Mouse (Mus musculus) neural tube, embryonic 15.5 days (tissue): Measurements from ENCODE around the gene Cinp. TPM values are rescaled to one million over a fixed set of nuclear protein-coding genes. Genes with fewer than 3 reads are reported as not detected.

Experiments used
- ATAC-seq: fragments of 200-750 bp; cut with Nextera tagmentation; 2 replicates; pipeline ENCODE4 v1.8.0; 2017; ENCODE audit warnings: mild to moderate bottlenecking, moderate TSS enrichment, moderate library complexity; ENCODE audit not compliant: low FRiP score
- H3K27ac ChIP-seq: fragments of 300-500 bp; sonication (generic); replicated peaks from 2 replicates; pipeline ENCODE4 v1.5.1; 2015; ENCODE audit warnings: mild to moderate bottlenecking, inconsistent platforms
- H3K27me3 ChIP-seq: fragments of 300-500 bp; sonication (generic); replicated peaks from 2 replicates; pipeline ENCODE4 v1.6.1; 2015; ENCODE audit warnings: inconsistent platforms
- H3K36me3 ChIP-seq: fragments of 300-500 bp; sonication (generic); 2 replicates; pipeline ENCODE4 v1.6.1; 2015; ENCODE audit warnings: inconsistent platforms
- H3K4me1 ChIP-seq: fragments of 300-500 bp; sonication (generic); 2 replicates; pipeline ENCODE4 v1.6.1; 2015; ENCODE audit warnings: inconsistent platforms
- H3K4me2 ChIP-seq: fragments of 300-500 bp; sonication (generic); 2 replicates; pipeline ENCODE4 v1.6.1; 2015; ENCODE audit warnings: inconsistent platforms, mild to moderate bottlenecking, moderate library complexity
- H3K4me3 ChIP-seq: fragments of 300-500 bp; sonication (generic); replicated peaks from 2 replicates; pipeline ENCODE4 v1.5.1; 2015; ENCODE audit warnings: mild to moderate bottlenecking, inconsistent platforms
- H3K9ac ChIP-seq: fragments of 300-500 bp; sonication (generic); replicated peaks from 2 replicates; pipeline ENCODE4 v1.6.1; 2015; ENCODE audit warnings: mild to moderate bottlenecking, inconsistent platforms
- H3K9me3 ChIP-seq: fragments of 300-500 bp; sonication (generic); replicated peaks from 2 replicates; pipeline ENCODE4 v1.6.1; 2016; ENCODE audit warnings: inconsistent platforms
- WGBS: fragments of 180-500 bp; shearing (Covaris S2); methylation state at CpG from one replicate; pipeline ENCODE4 v1.1.7; 2015; ENCODE audit warnings: mixed read lengths; 5-methylcytosine and 5-hydroxymethylcytosine counted together
- polyA plus RNA-seq: library from polyadenylated mRNA; unstranded; fragments of >200 nt; fragmentation: Nextera tagmentation; extraction: Ambion mirVana; gene quantifications from 2 replicates; pipeline ENCODE4 v1.2.1, GENCODE M21; 2015

The Cinp gene
- polyA plus RNA-seq, 1 experiment from 2014 or later, result 87.6 TPM

DNA sequence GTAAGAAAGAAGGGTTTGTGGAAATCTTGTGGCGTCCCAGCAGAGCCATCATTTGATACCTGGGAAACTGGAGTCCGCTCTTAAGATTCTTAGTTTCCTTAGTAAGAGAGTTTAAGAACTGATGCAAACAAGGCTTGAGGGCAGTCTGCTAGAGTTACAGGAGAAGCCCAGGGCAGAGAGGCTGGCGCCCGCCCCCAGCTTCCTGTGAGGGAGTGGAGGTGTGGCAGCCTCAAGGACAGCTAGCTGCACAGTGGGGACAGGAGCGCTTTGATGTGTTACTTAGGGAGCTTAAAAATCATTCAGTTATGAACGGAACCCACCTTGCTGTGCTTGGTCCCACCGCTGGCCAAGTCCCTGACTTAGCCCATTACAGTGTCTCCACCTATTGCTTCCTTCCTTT, 31.7 kb downstream of the Cinp start:
- Histone ChIP-seq H3K9me3 (no peaks in the 10 kb centered on the region), H3K27ac (no peak overlapping the region), H3K36me3 (peaks cover 36% of the 10 kb centered on the region), H3K4me1 (no peaks in the 10 kb centered on the region), H3K4me2 (no peak overlapping the region), H3K9ac (no peak overlapping the region), H3K27me3 (no peaks in the 10 kb centered on the region), H3K4me3 (no peak overlapping the region)
- no peak for ATAC-seq
- 92% methylated on average over 7 of the region's 7 CpGs for WGBS

DNA sequence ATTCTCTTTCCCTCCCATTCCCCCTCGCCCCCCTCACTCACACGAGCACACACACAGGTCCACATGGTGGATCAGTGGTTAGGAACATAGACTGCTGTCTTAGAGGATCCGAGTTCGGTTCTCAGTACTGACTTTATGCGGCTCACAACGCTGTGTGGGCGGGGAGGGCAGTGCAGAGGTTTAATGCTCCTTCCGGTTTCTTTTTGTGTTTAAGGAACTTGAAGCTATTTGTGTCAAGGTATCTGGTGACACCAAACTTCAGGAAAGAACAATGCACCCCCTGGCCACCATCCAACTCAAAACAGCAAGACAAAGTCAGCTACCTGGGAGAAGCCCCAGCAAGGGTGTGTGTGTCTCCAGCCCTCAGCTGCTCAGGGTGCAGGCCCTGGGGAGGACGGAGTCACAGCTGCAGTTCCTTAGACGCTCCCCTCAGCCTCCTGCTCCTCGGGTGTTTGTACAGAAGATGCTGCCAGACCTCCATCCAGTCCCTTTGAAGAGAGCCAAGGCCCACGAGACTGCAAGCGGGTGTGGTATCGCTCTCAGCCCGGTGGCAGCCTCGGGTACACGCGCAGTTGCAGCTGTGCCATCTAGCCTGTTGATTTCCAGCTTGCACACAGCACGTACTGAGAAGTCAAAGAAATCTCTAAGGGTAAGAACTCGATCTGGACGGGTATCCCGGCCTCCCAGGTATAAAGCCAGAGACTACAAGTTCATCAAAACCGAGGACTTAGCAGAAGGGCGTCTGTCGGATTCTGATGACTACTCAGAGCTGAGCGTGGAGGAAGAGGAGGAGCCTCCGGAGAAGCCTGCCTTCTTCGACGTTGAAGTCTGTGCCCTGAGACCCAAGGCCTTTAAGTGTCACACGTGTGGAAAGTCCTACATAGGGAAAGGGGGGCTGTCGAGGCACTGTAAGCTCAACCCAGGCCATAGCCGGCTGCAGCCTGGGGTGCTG, 33.9 kb downstream of the Cinp start:
- no peak overlapping the region for H3K4me3 ChIP-seq
- H3K4me1 ChIP-seq, result peaks cover 12% of the 10 kb centered on the region
- 89% methylated on average over 32 of the region's 32 CpGs for WGBS
- no peaks in the 10 kb centered on the region for H3K9me3 ChIP-seq
- no peaks in the 10 kb centered on the region for H3K27me3 ChIP-seq
- H3K9ac ChIP-seq, result no peak overlapping the region
- ATAC-seq, result no peak
- no peak overlapping the region for H3K4me2 ChIP-seq
- H3K36me3 ChIP-seq, result peaks cover 25% of the 10 kb centered on the region
- H3K27ac ChIP-seq, result no peak overlapping the region

DNA sequence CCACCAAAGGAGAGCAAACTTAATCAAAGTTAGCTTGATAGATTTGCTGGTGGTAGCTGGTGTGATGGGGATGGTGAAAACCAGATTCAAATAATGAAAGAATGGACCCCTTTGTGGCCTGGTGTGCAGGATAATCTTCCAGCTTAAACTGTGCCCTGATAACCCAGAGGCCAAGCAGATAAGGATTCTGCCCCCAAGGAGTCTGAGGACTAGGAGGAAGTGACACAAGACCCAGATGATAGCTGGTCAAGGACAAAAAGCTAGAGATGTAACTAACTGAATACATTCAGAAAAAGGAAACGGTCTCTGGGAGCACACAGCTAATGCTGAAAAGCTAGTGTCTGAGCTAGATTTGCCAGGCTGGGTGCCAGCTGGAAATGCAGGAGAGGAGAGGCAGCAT, 37.0 kb downstream of the Cinp start:
- Histone ChIP-seq H3K4me2 (no peak overlapping the region), H3K27ac (no peak overlapping the region), H3K4me1 (peaks cover 16% of the 10 kb centered on the region), H3K9me3 (no peaks in the 10 kb centered on the region), H3K27me3 (0 out of 2 replicates have a peak, but pooled peaks cover 3% of the 10 kb centered on the region), H3K4me3 (no peak overlapping the region), H3K9ac (no peak overlapping the region), H3K36me3 (peaks cover 21% of the 10 kb centered on the region)
- 94% methylated on average over 1 of the region's 1 CpGs for WGBS
- ATAC-seq, result no peak

DNA sequence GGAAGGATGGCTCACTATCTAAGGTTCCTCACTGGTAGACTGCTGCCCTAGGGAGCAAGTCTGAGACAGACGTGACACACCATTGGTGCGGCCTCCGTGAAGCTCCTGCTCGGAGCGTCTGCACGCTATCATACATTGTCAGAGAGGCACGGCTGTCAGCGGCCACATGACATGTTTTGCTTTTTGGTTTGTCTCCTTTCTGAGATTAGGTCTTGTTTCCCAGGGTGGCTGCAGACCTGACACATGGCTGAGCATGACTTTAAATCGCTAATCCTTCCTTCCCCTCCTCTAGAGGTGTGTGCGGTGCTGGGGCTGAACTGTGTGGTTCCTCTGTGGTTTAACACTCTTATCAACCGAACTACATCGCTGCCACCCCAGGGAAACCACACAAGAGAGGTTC, 37.5 kb downstream of the Cinp start:
- H3K4me1 ChIP-seq, result peaks cover 16% of the 10 kb centered on the region
- H3K27ac ChIP-seq, result no peak overlapping the region
- peaks cover 8% of the 10 kb centered on the region; the same call in 1 of the 2 replicates for H3K27me3 ChIP-seq
- no peaks in the 10 kb centered on the region for H3K9me3 ChIP-seq
- peaks cover 17% of the 10 kb centered on the region for H3K36me3 ChIP-seq
- H3K4me3 ChIP-seq, result no peak overlapping the region
- peak overlapping the region; percentile 83 for H3K4me2 ChIP-seq
- no peak for ATAC-seq
- H3K9ac ChIP-seq, result no peak overlapping the region
- 85% methylated on average over 12 of the region's 12 CpGs for WGBS

DNA sequence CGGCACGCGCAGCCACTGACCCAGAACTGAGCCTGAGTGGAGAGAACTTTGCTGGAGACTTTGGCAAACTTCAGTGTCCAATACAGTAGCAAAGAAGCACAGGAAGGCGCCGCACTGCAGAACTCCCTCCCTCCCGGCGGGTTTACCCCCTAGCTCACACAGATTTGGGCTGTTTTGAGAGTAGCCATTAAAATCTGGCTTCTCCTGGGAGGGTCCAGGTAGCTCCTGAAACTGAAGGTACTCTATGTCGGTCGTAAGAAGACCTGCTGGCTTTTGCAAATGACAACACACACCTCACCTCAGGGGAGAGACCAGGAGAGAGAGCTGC, 38.1 kb downstream of the Cinp start:
- Histone ChIP-seq H3K27me3 (peaks cover 13% of the 10 kb centered on the region), H3K27ac (peak overlapping the region; percentile 79), H3K9ac (peak overlapping the region; percentile 81), H3K4me3 (peak overlapping the region; percentile 88), H3K36me3 (peaks cover 12% of the 10 kb centered on the region), H3K4me1 (peaks cover 20% of the 10 kb centered on the region), H3K9me3 (no peaks in the 10 kb centered on the region), H3K4me2 (peak overlapping the region; percentile 83)
- WGBS, result 17% methylated on average over 9 of the region's 9 CpGs
- peak; percentile 11; the same call in 1 of the 2 replicates for ATAC-seq

DNA sequence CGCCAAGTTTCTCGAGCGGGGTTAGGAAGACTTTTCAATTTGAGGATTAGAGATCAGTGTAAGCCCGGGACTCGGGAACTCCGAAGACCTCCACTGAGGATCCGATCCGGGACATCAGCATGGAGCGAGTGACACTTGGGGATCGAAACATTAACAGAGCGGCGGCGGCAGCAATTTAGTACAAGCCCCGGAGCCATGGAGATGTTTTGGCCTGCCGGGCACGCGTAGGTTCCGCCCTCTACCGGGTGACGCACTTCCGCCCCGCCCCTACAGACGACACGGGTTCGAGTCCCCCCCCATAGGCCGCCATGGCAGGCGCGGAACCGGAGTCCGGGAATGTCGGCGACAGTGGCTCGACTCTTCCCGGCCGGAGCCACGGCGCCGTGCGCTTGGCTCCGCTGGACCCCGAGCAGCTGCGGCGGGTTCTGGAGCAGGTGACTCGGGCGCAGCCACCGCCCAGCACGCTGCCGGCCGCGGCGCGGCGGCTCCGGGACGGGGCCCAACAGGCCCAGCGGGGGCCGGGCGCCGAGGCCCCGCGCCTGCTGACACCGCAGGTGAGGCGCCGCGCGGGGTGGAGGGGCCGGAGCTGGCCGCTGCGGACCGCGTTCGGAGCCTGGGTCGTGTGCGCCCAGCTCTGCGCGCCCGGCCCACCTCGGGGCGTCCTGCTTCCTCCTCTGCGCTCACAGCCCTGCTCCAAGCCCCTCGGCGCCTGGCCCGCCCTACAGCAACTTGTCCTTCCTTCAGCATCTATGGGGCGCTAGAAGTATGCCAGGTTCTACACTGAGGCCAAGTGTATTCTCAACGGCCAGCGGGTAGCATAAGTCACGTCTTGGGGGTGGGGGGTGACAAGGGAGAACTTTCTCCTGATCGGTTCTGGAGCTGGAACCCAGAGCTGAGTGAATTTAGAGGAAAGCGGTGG, 38.7 kb downstream of the Cinp start, which contains the start of gene Zfp839:
TSS of gene Zfp839 (plus strand) at position 244 of the 919 bp plus-strand sequence.
- peaks cover 17% of the 10 kb centered on the region for H3K27me3 ChIP-seq
- H3K36me3 ChIP-seq, result peaks cover 6% of the 10 kb centered on the region
- peak; percentile 91 for ATAC-seq
- H3K4me1 ChIP-seq, result peaks cover 26% of the 10 kb centered on the region
- H3K27ac ChIP-seq, result peak within 1 kb of the TSS; percentile 79
- H3K4me2 ChIP-seq, result peak within 1 kb of the TSS; percentile 83
- under 1% methylated on average over 88 of the region's 89 CpGs for WGBS
- peak within 1 kb of the TSS; percentile 88 for H3K4me3 ChIP-seq
- no peaks in the 10 kb centered on the region for H3K9me3 ChIP-seq
- H3K9ac ChIP-seq, result peak within 1 kb of the TSS; percentile 81

DNA sequence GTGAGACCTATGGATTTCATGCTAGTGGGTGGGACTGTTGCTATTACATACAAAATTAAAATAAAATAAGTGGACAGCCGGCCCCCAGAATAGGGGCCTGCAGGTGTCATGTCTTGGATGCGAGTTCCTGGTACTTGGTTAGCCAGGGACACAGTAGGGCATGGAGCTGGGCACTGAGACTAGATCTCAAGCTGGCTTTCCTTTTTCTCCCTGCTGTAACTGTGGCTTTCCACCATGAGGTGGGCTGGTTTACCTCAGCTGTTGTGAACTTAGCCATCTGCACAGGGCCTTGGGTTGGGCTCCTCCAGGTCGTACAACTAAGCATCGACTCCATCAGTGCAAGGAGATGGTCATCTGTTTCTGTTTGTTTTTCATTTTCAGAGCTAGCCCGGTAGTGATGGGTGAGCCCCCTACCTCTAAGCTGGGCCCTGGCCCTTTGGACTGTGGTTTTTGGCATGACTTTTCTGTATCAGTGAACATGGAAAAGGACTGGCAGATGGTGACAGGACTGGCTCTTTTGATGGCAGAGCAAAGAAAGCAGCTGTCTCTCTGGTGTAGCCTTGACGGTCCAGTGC, 42.7 kb downstream of the Cinp start:
- Histone ChIP-seq H3K27ac (no peak overlapping the region), H3K4me2 (peak overlapping the region; percentile 65), H3K4me3 (peak overlapping the region; percentile 41; the same call in 1 of the 2 replicates), H3K9ac (peak overlapping the region; percentile 24; the same call in 1 of the 2 replicates), H3K27me3 (peaks cover 32% of the 10 kb centered on the region), H3K36me3 (no peaks in the 10 kb centered on the region), H3K4me1 (peaks cover 36% of the 10 kb centered on the region), H3K9me3 (no peaks in the 10 kb centered on the region)
- ATAC-seq, result no peak
- WGBS, result 71% methylated on average over 6 of the region's 6 CpGs

DNA sequence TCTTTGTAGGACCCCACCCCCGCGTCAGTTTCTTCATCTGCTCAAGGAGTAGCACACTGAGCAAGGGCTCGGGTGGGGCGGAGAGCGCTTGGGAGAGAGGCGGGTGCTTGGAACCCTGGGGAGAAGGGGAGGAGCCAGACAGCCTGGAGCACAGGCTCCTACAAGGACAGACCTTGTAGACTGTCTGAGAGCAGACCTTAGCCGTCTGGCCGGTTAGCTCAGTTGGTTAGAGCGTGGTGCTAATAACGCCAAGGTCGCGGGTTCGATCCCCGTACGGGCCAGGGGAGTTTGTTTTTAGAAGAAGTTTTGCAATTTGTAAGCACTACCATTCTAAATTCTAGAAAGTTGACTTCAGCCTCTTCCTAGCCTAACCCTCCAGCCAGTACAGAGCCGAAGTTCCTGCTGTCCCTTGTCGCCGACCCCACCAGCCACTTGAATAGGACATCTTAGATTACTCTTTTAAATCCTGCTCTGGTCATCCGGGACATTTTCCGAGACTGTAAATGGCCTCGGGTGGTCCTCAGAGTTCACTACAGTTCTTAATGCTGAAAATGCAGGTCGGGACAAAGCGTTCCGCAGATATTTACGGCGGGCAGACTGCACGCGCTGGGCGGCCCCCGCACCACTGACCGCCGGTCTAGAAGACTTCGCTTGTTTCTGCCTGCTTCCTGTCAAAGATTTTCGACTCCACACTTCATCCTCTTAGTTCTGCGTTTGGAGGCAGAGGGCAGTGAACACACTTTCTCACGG, 43.6 kb downstream of the Cinp start:
- H3K36me3 ChIP-seq, result no peaks in the 10 kb centered on the region
- peak overlapping the region; percentile 41 for H3K4me3 ChIP-seq
- peak overlapping the region; percentile 24 for H3K9ac ChIP-seq
- under 1% methylated on average over 36 of the region's 36 CpGs for WGBS
- no peaks in the 10 kb centered on the region for H3K9me3 ChIP-seq
- peak overlapping the region; percentile 65 for H3K4me2 ChIP-seq
- H3K27ac ChIP-seq, result peak overlapping the region; percentile 41; the same call in 1 of the 2 replicates
- peak; percentile 46; the same call in 1 of the 2 replicates for ATAC-seq
- H3K27me3 ChIP-seq, result peaks cover 32% of the 10 kb centered on the region
- H3K4me1 ChIP-seq, result peaks cover 29% of the 10 kb centered on the region

DNA sequence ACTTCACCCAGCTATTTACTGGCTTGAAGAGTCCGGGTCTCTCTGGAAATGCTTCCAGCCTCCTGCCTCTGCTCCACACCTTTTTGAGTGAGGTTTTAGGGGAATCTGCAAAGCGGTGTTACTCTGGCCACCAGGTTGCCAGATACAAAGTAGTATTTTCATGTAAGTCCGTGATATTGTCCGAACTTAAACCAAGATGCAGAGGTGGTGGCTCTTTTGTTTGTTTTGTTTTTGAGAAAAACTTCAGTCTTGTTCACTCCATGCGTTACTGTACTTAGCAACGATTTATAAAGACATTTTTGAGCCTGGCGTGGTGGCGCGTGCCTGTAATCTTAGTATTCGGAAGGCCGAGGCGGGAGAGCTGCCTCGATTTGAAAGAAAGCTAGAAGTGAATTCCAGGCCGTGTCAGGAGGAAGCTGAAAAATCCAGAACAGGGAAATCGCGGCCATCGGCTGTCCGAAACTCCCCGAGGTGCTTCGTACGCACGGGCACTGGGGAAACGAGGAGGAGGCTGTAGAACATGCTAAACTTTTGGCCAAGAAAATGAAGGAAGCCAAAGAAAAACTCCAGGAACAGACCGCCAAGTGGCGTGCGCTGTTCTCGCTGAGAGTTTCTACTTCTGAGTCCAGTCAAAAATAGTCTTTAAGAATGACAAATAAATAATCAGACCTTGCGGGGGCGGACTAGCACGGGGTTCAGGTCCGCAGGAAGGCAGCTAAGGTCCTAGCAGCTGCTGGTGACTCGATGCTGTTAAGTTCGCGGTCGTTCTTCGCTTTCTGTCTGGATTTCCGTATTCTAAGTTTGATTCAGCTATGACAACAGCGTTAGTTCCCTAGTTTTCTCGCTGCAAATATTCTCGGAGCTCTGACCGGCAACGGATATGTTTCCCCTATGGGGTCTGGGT, 44.5 kb downstream of the Cinp start:
- H3K9me3 ChIP-seq, result no peaks in the 10 kb centered on the region
- H3K27ac ChIP-seq, result 0 out of 2 replicates have a peak overlapping the region, but pooled peaks have one; percentile 37
- peaks cover 32% of the 10 kb centered on the region for H3K27me3 ChIP-seq
- peak overlapping the region; percentile 65 for H3K4me2 ChIP-seq
- WGBS, result under 1% methylated on average over 42 of the region's 42 CpGs
- peaks cover 33% of the 10 kb centered on the region for H3K4me1 ChIP-seq
- no peaks in the 10 kb centered on the region for H3K36me3 ChIP-seq
- H3K9ac ChIP-seq, result peak overlapping the region; percentile 39; the same call in 1 of the 2 replicates
- ATAC-seq, result no peak
- H3K4me3 ChIP-seq, result peak overlapping the region; percentile 41
